Mouse (Mus musculus): Measurements from ENCODE around the gene Arhgef12. TPM values are rescaled to one million over a fixed set of nuclear protein-coding genes. Genes with fewer than 3 reads are reported as not detected.

Gene Arhgef12
- total and polyA plus RNA-seq, 3 experiments, result 11.8 to 33.5 (median 14.7) TPM

GRCm38 (mm10) chr9:42932146-42932545 is 174.9 kb downstream of the Arhgef12 start:
- DNase-seq (ENCODE audit: low read depth, low spot score), result no peak
- TF ChIP-seq KAT2A (conservative IDR thresholded peaks at IDR 0.05; ENCODE audit: low read depth, low read length) (no peak), ZKSCAN1 (IDR thresholded peaks at IDR 0.05; ENCODE audit: low read depth, low read length) (no peak), USF1 (IDR thresholded peaks at IDR 0.05; ENCODE audit: low read depth, low read length) (no peak), MAZ (IDR thresholded peaks at IDR 0.05; ENCODE audit: low read depth, low read length) (no peak), NRF1 (IDR thresholded peaks at IDR 0.05; ENCODE audit: insufficient read depth, low read depth, low read length, poor library complexity, severe bottlenecking) (no peak), CTCF (IDR thresholded peaks at IDR 0.05 in 2 of 3, conservative IDR thresholded peaks at IDR 0.05 in 1 of 3; ENCODE audit: control insufficient read depth in 1 of 3, insufficient read depth in 1 of 3, low read depth in 2 of 3, low read length in 3 of 3, poor library complexity in 1 of 3, severe bottlenecking in 1 of 3) (no peak), USF2 (IDR thresholded peaks at IDR 0.05; ENCODE audit: borderline replicate concordance in 1 of 2, insufficient read depth in 1 of 2, low read depth in 1 of 2, low read length in 2 of 2) (no peak), SIN3A (IDR thresholded peaks at IDR 0.05; ENCODE audit: low read length) (no peak)
- H3K4me3 ChIP-seq (ENCODE audit: control insufficient read depth in 1 of 2, insufficient read depth in 1 of 2, low read depth in 2 of 2, low read length in 2 of 2), result no peak overlapping the region
- no peak overlapping the region for H3K27ac ChIP-seq (ENCODE audit: control insufficient read depth, low read depth, low read length)
- H3K79me2 ChIP-seq (ENCODE audit: control insufficient read depth, insufficient read depth, low read length, poor library complexity), result no peaks in the 10 kb centered on the region
- no peaks in the 10 kb centered on the region for H3K36me3 ChIP-seq (ENCODE audit: control insufficient read depth in 1 of 2, insufficient read depth in 2 of 2, low read length in 2 of 2)
- H3K27me3 ChIP-seq (ENCODE audit: control insufficient read depth in 1 of 2, insufficient read depth in 2 of 2, low read length in 2 of 2), result no peaks in the 10 kb centered on the region
- H3K4me1 ChIP-seq (ENCODE audit: control insufficient read depth in 1 of 2, insufficient read depth in 2 of 2, low read length in 2 of 2), result no peaks in the 10 kb centered on the region
- no peaks in the 10 kb centered on the region for H3K9me3 ChIP-seq (replicated peaks; ENCODE audit: insufficient read depth, low read length)
- no peak overlapping the region for H3K9ac ChIP-seq (ENCODE audit: control insufficient read depth, low read depth, low read length, poor library complexity, severe bottlenecking)

GRCm38 (mm10) chr9:42927498-42927897 is 179.5 kb downstream of the Arhgef12 start:
- no peak for DNase-seq (ENCODE audit: low read depth, low spot score)
- Histone ChIP-seq H3K79me2 (ENCODE audit: control insufficient read depth, insufficient read depth, low read length, poor library complexity) (no peaks in the 10 kb centered on the region), H3K9ac (ENCODE audit: control insufficient read depth, low read depth, low read length, poor library complexity, severe bottlenecking) (no peak overlapping the region), H3K27me3 (ENCODE audit: control insufficient read depth in 1 of 2, insufficient read depth in 2 of 2, low read length in 2 of 2) (no peaks in the 10 kb centered on the region), H3K9me3 (replicated peaks; ENCODE audit: insufficient read depth, low read length) (no peaks in the 10 kb centered on the region), H3K4me3 (ENCODE audit: control insufficient read depth in 1 of 2, insufficient read depth in 1 of 2, low read depth in 2 of 2, low read length in 2 of 2) (no peak overlapping the region), H3K27ac (ENCODE audit: control insufficient read depth, low read depth, low read length) (no peak overlapping the region), H3K36me3 (ENCODE audit: control insufficient read depth in 1 of 2, insufficient read depth in 2 of 2, low read length in 2 of 2) (no peaks in the 10 kb centered on the region), H3K4me1 (ENCODE audit: control insufficient read depth in 1 of 2, insufficient read depth in 2 of 2, low read length in 2 of 2) (no peaks in the 10 kb centered on the region)
- TF ChIP-seq ETS1 (IDR thresholded peaks at IDR 0.05; ENCODE audit: low read depth, low read length), result no peak
- TF ChIP-seq MYC (IDR thresholded peaks at IDR 0.05; ENCODE audit: low read depth, low read length), result no peak
- no peak for TF ChIP-seq MXI1 (IDR thresholded peaks at IDR 0.05; ENCODE audit: low read depth, low read length)
- no peak for TF ChIP-seq KAT2A (conservative IDR thresholded peaks at IDR 0.05; ENCODE audit: low read depth, low read length)
- no peak for TF ChIP-seq ZNF384 (IDR thresholded peaks at IDR 0.05; ENCODE audit: low read depth, low read length)
- no peak for TF ChIP-seq MYB (IDR thresholded peaks at IDR 0.05; ENCODE audit: low read depth, low read length)

GRCm38 (mm10) chr9:42926564-42926963 is 180.5 kb downstream of the Arhgef12 start:
- Histone ChIP-seq H3K4me1 (ENCODE audit: control insufficient read depth in 1 of 2, insufficient read depth in 2 of 2, low read length in 2 of 2) (no peaks in the 10 kb centered on the region), H3K27me3 (ENCODE audit: control insufficient read depth in 1 of 2, insufficient read depth in 2 of 2, low read length in 2 of 2) (no peaks in the 10 kb centered on the region), H3K79me2 (ENCODE audit: control insufficient read depth, insufficient read depth, low read length, poor library complexity) (no peaks in the 10 kb centered on the region), H3K27ac (ENCODE audit: control insufficient read depth, low read depth, low read length) (no peak overlapping the region), H3K36me3 (ENCODE audit: control insufficient read depth in 1 of 2, insufficient read depth in 2 of 2, low read length in 2 of 2) (no peaks in the 10 kb centered on the region), H3K9ac (ENCODE audit: control insufficient read depth, low read depth, low read length, poor library complexity, severe bottlenecking) (no peak overlapping the region), H3K9me3 (replicated peaks; ENCODE audit: insufficient read depth, low read length) (no peaks in the 10 kb centered on the region), H3K4me3 (ENCODE audit: control insufficient read depth in 1 of 2, insufficient read depth in 1 of 2, low read depth in 2 of 2, low read length in 2 of 2) (no peak overlapping the region)
- TF ChIP-seq TCF12 (IDR thresholded peaks at IDR 0.05; ENCODE audit: low read depth, low read length) (no peak), MAFK (IDR thresholded peaks at IDR 0.05; ENCODE audit: borderline replicate concordance, low read depth, low read length) (no peak)
- no peak for DNase-seq (ENCODE audit: low read depth, low spot score)

Data from MEL (cell line).